Mouse (Mus musculus): Measurements from ENCODE around the gene Lipt1.
A peak's percentile ranks its signal among the peaks of the same experiment; 100 is the strongest.

Lipt1 gene

GRCm38 (mm10) chr1:37899816-37900215 lies 28.3 kb downstream of the Lipt1 start:
- no peak for ATAC-seq (ENCODE audit: low TSS enrichment)

- no peak for ATAC-seq (ENCODE audit: low TSS enrichment)
These were observed 28.8 kb downstream of the Lipt1 start for GRCm38 (mm10) chr1:37900288-37900687.

- ATAC-seq (ENCODE audit: low TSS enrichment) = peak; percentile 95
These were observed 31.6 kb downstream of the Lipt1 start for GRCm38 (mm10) chr1:37903178-37903577.

DNA sequence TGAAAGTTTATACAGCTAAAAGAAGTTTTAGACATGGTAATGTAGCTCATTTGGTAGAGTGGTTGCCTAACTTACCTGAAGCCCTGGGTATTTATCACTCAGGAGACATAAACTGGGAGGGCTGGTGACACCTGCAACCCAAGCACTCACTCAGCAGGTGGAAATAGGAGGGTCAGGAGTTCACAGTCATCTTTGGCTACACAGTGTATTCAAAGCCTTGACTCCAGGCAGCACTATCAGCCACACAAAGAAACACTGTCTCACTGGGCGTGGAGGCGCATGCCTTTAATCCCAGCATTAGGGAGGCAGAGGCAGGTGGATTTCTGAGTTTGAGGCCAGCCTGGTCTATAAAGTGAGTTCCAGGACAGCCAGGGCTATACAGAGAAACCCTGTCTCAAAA lies 41.2 kb downstream of the Lipt1 start:
- no peak for ATAC-seq (ENCODE audit: low TSS enrichment)

- no peak for ATAC-seq (ENCODE audit: low TSS enrichment)
These were observed 44.9 kb downstream of the Lipt1 start, which contains the start of gene Lyg2 for GRCm38 (mm10) chr1:37916393-37916792. Lyg2 (minus strand) TSS chr1:37916493.

DNA sequence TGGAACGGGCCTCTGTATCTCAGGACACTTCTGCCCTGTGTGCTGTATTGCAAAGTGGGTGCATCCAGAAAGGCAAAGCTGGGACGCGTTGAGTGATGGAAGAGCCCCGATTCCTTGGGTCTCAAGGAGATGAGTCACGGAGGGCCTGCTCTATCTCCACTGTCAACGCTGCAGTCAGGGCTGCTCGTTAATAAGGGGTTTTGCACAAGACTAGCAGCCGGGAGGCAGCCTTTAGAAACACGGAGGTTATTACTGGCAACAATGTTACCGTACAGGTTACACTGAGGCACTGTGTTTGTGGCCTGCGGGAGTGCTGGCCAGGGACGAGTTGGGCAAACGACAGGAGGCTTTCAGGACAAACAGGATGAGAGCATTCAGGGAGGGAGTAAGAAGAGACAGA lies 46.1 kb downstream of the Lipt1 start:
- no peak for ATAC-seq (ENCODE audit: low TSS enrichment)

DNA sequence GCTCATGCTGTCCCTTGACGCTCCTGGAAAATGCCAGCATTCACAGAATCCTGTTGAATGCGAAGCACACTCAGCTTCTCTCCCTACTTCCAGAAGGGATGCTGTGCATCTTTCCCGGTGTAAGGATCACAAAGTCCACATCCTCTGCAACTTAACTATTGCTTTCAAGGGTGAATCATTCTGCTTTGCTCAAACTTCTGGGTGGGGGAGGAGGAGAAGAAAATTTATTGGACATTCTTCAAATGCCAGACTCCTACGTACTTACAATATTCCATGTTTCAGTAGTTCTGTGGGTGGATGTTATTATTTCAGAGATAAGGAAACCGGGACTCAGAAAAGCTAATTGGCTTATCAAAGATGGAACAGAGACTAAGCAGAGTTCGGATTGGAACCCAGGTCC lies 46.6 kb downstream of the Lipt1 start:
- no peak for ATAC-seq (ENCODE audit: low TSS enrichment)

DNA sequence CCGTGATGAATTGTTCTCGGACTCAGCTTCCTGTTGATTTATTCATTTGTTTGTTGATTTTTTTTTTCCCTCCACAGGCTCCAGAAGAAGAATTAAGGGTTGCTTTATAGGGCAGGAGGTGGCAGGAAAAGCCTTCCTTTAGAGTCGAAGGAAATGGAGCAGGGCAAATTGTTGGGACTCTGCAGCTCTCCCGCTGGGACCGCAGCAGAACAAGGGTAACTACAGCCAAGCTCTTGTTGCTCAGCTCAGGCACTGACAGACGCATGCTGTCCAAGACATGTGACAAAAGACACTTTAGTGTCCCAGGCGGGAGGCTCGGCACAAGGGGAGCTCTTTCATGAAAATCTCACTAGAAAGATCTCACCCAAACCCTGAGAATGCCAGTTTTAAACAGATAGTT lies 51.0 kb downstream of the Lipt1 start:
- no peak for ATAC-seq (ENCODE audit: low TSS enrichment)
